Mouse (Mus musculus) forebrain, embryonic 10.5 days (tissue): Measurements from ENCODE around the gene Snx15. TPM values are rescaled to one million over a fixed set of nuclear protein-coding genes. Genes with fewer than 3 reads are reported as not detected.
A peak's percentile ranks its signal among the peaks of the same experiment; 100 is the strongest.

ENCODE experiments used
- DNase-seq: peaks from one replicate; pipeline ENCODE4 v3.0.0-alpha.2; 2017; ENCODE audit warnings: low spot score; ENCODE audit errors: extremely low spot score
- H3K27ac ChIP-seq: fragments of 300-500 bp; sonication (generic); 2 replicates; pipeline ENCODE4 v1.5.1; 2016; ENCODE audit warnings: mild to moderate bottlenecking
- H3K27me3 ChIP-seq: fragments of 300-500 bp; sonication (generic); 2 replicates; pipeline ENCODE4 v1.6.1; 2016; ENCODE audit warnings: mild to moderate bottlenecking; ENCODE audit not compliant: poor library complexity, severe bottlenecking
- H3K36me3 ChIP-seq: fragments of 300-500 bp; sonication (generic); replicated peaks from 2 replicates; pipeline ENCODE4 v1.6.1; 2016; ENCODE audit warnings: mild to moderate bottlenecking, moderate library complexity
- H3K4me1 ChIP-seq: fragments of 300-500 bp; sonication (generic); 2 replicates; pipeline ENCODE4 v1.6.1; 2016
- H3K4me3 ChIP-seq: fragments of 300-500 bp; sonication (generic); 2 replicates; pipeline ENCODE4 v1.5.1; 2016; ENCODE audit warnings: mild to moderate bottlenecking, moderate library complexity
- H3K9me3 ChIP-seq: fragments of 300-500 bp; sonication (generic); 2 replicates; pipeline ENCODE4 v1.6.1; 2016; ENCODE audit warnings: mild to moderate bottlenecking, moderate library complexity
- WGBS: fragments of 180-500 bp; shearing (Covaris S2); methylation state at CpG from one replicate; pipeline ENCODE4 v1.1.7; 2016; 5-methylcytosine and 5-hydroxymethylcytosine counted together
- polyA plus RNA-seq: library from polyadenylated mRNA; unstranded; fragments of >200 nt; fragmentation: Nextera tagmentation; extraction: Ambion mirVana; gene quantifications from 2 replicates; pipeline ENCODE4 v1.2.1, GENCODE M21; 2016

Gene Snx15
- polyA plus RNA-seq, 1 experiment from 2014 or later, result 25.6 TPM

GRCm38 (mm10) chr19:6079983-6080480 lies 48.1 kb downstream of the Snx15 start, which contains the start of gene Tmem262:
Gene Tmem262, plus strand, starts transcription at chr19:6080033.
- no peak for DNase-seq
- Histone ChIP-seq H3K9me3 (no peaks in the 10 kb centered on the region), H3K27me3 (no peaks in the 10 kb centered on the region), H3K36me3 (peaks cover 39% of the 10 kb centered on the region), H3K27ac (no peak within 1 kb of the TSS), H3K4me3 (no peak within 1 kb of the TSS), H3K4me1 (peaks cover 31% of the 10 kb centered on the region)
- 95% methylated on average over 12 of the region's 12 CpGs for WGBS

DNA sequence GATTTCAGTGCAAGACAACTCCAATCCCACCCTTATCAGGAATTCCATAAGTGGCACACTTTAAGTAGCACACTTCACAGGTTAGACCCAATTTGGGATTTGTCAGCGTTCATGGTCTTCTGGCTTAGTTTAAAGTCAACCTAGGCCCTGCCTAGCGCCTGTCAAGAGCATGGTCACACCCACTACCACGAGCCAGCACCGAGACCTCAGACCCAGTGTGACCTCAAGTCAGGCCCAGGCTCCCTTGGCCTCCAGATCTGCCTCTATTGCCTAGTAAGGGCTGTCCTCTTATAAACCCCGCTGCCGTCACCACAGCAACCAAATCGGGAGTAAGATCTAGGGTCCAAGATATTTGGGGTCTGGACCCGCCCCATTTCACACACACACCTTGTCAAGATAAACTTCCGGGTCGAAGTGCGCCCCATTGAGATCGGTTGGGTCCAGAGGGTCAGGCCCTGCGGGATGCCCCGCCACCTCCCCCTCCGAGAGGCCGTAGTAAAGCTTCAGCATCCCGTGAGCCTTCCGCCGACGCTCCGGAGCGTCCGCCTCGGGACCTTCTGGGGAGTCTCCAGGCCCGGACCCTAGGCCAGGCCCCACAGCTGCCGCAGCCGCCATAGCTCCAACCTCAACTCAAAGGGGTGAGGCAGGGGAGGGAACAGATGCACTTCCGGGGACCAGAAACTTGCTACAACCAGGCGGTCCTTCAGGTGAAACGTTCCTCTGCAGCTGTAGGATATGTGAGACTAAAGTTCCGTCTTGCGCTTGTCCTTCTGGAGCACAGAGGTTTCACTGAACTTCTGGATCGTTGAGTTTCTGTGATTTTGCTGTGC lies 51.3 kb downstream of the Snx15 start, which contains the start of gene Vps51:
Vps51 (minus strand) TSS at position 668 of the 830 bp plus-strand sequence.
- Histone ChIP-seq H3K4me3 (peak within 1 kb of the TSS; percentile 76), H3K36me3 (peaks cover 50% of the 10 kb centered on the region), H3K27me3 (no peaks in the 10 kb centered on the region), H3K27ac (peak within 1 kb of the TSS; percentile 94), H3K9me3 (no peaks in the 10 kb centered on the region), H3K4me1 (peaks cover 18% of the 10 kb centered on the region)
- 2% methylated on average over 33 of the region's 33 CpGs for WGBS
- DNase-seq, result peak; percentile 83

DNA sequence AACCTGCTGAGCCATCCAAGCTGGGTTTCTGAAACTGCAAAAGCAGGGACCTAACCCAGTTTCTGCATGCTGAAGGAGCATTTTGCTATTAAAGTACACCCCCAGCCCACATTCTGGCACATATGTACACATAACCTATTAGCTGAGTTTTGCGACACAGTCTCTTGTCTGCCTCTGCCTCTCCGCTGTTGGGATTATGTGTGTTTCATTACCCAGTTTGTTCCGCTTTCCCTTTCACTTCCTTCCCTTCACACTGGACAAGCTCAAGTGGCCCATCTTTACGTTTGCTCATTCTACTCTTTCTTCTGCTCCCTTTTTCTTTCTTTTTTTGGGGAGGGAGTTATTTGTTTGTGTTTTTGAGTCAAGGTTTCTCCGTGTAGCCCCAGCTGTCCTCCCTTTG lies 54.2 kb downstream of the Snx15 start:
- Histone ChIP-seq H3K9me3 (no peaks in the 10 kb centered on the region), H3K27me3 (0 out of 2 replicates have a peak, but pooled peaks cover 1% of the 10 kb centered on the region), H3K4me3 (no peak overlapping the region), H3K36me3 (peaks cover 57% of the 10 kb centered on the region), H3K27ac (no peak overlapping the region), H3K4me1 (peaks cover 20% of the 10 kb centered on the region)
- DNase-seq, result no peak
- WGBS, result 86% methylated on average over 5 of the region's 5 CpGs

- Histone ChIP-seq H3K27me3 (0 out of 2 replicates have a peak, but pooled peaks cover 3% of the 10 kb centered on the region), H3K27ac (no peak overlapping the region), H3K4me1 (peaks cover 32% of the 10 kb centered on the region), H3K36me3 (peaks cover 63% of the 10 kb centered on the region), H3K4me3 (no peak overlapping the region), H3K9me3 (no peaks in the 10 kb centered on the region)
- 93% methylated on average over 19 of the region's 19 CpGs for WGBS
- DNase-seq, result no peak
These were observed 56.8 kb downstream of the Snx15 start for GRCm38 (mm10) chr19:6071261-6071660.

DNA sequence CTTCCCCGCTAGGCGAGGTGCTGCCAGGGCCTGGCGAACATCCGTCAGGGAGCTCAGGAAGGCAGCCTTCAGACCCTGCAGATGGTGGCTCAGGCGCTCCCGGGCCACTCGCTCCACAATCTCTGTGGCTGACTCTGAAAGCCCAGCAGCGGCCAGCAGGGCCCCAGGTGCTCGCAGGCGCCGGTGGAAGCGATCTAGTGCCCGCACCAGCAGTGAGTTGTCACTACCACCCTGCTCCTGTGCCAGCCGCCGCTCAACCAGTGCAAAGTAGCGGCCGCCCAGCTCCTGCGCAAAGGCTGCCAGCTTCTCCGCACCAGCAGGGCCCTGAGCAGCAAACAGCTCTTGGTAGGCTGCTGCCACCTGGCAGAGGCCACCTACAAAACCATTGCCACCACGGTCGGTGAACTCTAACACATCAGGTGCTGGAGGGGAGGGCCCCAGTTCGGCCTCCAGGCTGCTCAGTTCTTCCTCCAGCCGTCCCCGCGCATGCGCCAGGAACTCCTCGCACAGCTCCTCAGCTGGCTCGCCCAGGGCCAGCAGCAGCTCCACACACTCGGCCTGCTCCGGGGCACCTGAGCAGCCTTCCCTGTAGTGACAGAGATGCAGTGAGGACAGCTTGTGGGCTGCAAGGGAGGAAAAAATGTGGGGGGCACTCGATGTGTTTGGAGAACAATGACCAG lies 57.4 kb downstream of the Snx15 start:
- Histone ChIP-seq H3K27ac (no peak overlapping the region), H3K4me3 (peak overlapping the region; percentile 5; the same call in 1 of the 2 replicates), H3K36me3 (peaks cover 63% of the 10 kb centered on the region), H3K27me3 (0 out of 2 replicates have a peak, but pooled peaks cover 3% of the 10 kb centered on the region), H3K9me3 (no peaks in the 10 kb centered on the region), H3K4me1 (peaks cover 32% of the 10 kb centered on the region)
- no peak for DNase-seq
- 96% methylated on average over 31 of the region's 31 CpGs for WGBS

- Histone ChIP-seq H3K27ac (no peak overlapping the region), H3K36me3 (peaks cover 56% of the 10 kb centered on the region), H3K4me3 (no peak overlapping the region), H3K4me1 (peaks cover 34% of the 10 kb centered on the region), H3K27me3 (0 out of 2 replicates have a peak, but pooled peaks cover 3% of the 10 kb centered on the region), H3K9me3 (no peaks in the 10 kb centered on the region)
- DNase-seq, result no peak
- 92% methylated on average over 10 of the region's 10 CpGs for WGBS
These were observed 58.3 kb downstream of the Snx15 start for GRCm38 (mm10) chr19:6069851-6070250.

Other genes with a start within 250 kb of the Snx15 start
- 9.0 and 9.1 TPM in 2 replicates for gene Tigd3, start 234.2 kb downstream of the Snx15 start, polyA plus RNA-seq
- 246 and 247 TPM in 2 replicates for gene Dpf2, start 215.3 kb downstream of the Snx15 start, polyA plus RNA-seq
- gene Cdc42ep2, start 203.5 kb downstream of the Snx15 start, polyA plus RNA-seq, result 1.1 and 1.5 TPM in 2 replicates
- 122 and 126 TPM in 2 replicates for gene Pola2, start 164.1 kb downstream of the Snx15 start, polyA plus RNA-seq
- gene Slc22a20, start 142.2 kb downstream of the Snx15 start, polyA plus RNA-seq, result not detected in 2 replicates
- 2.5 and 3.0 TPM in 2 replicates for gene Capn1, start 112.4 kb downstream of the Snx15 start, polyA plus RNA-seq
- 30.8 and 32.2 TPM in 2 replicates for gene Syvn1, start 81.7 kb downstream of the Snx15 start, polyA plus RNA-seq
- gene Mrpl49, start 70.5 kb downstream of the Snx15 start, polyA plus RNA-seq, result 89.4 and 92.1 TPM in 2 replicates
- gene Fau, start 70.5 kb downstream of the Snx15 start, polyA plus RNA-seq, result 829 and 865 TPM in 2 replicates
- 35.1 and 38.7 TPM in 2 replicates for gene Znhit2, start 67.1 kb downstream of the Snx15 start, polyA plus RNA-seq
- gene Tm7sf2, start 59.9 kb downstream of the Snx15 start, polyA plus RNA-seq, result 31.0 and 32.2 TPM in 2 replicates
- gene Vps51, start 51.1 kb downstream of the Snx15 start, polyA plus RNA-seq, result 65.2 and 68.2 TPM in 2 replicates
- gene Tmem262, start 48.3 kb downstream of the Snx15 start, polyA plus RNA-seq, result not detected in 2 replicates
- 1.7 and 3.1 TPM in 2 replicates for gene Gm28374, start 46.0 kb downstream of the Snx15 start, polyA plus RNA-seq
- gene Zfpl1, start 43.3 kb downstream of the Snx15 start, polyA plus RNA-seq, result 74.0 and 78.0 TPM in 2 replicates
- 78.9 and 85.4 TPM in 2 replicates for gene Cdca5, start 43.3 kb downstream of the Snx15 start, polyA plus RNA-seq
- gene AC131692.1, start 33.9 kb downstream of the Snx15 start, polyA plus RNA-seq, result 1.0 and 1.5 TPM in 2 replicates
- 0.82 and 0.88 TPM in 2 replicates for gene Naaladl1, start 22.5 kb downstream of the Snx15 start, polyA plus RNA-seq
- gene Sac3d1, start 9.7 kb downstream of the Snx15 start, polyA plus RNA-seq, result 64.2 and 64.6 TPM in 2 replicates
- not detected in 2 replicates for gene Batf2, start 12.7 kb upstream of the Snx15 start, polyA plus RNA-seq
- gene Arl2, start 13.2 kb upstream of the Snx15 start, polyA plus RNA-seq, result 112 and 113 TPM in 2 replicates
- gene Majin, start 56.1 kb upstream of the Snx15 start, polyA plus RNA-seq, result not detected in 2 replicates
- gene Gpha2, start 98.1 kb upstream of the Snx15 start, polyA plus RNA-seq, result 0.58 TPM in 1 of 2 replicates, not detected in the other
- 21.6 and 24.4 TPM in 2 replicates for gene Ppp2r5b, start 107.6 kb upstream of the Snx15 start, polyA plus RNA-seq
- gene Atg2a, start 113.4 kb upstream of the Snx15 start, polyA plus RNA-seq, result 11.1 and 11.4 TPM in 2 replicates
- 76.8 and 82.1 TPM in 2 replicates for gene Ehd1, start 148.4 kb upstream of the Snx15 start, polyA plus RNA-seq
- gene Cdc42bpg, start 178.2 kb upstream of the Snx15 start, polyA plus RNA-seq, result 0.23 and 0.24 TPM in 2 replicates
- gene Men1, start 206.7 kb upstream of the Snx15 start, polyA plus RNA-seq, result 115 and 130 TPM in 2 replicates
- gene Map4k2, start 212.8 kb upstream of the Snx15 start, polyA plus RNA-seq, result 12.6 and 14.5 TPM in 2 replicates
- gene Sf1, start 235.4 kb upstream of the Snx15 start, polyA plus RNA-seq, result 201 TPM in 2 replicates